Mouse (Mus musculus) spleen, adult 2 months (tissue): ENCODE results near the gene Tcf3.

Experiments used
- CTCF ChIP-seq: fragments of 200-500 bp; IDR thresholded peaks from 2 replicates; pipeline ENCODE4 v1.5.1; 2011; ENCODE audit warnings: mild to moderate bottlenecking, inconsistent platforms; ENCODE audit not compliant: insufficient read depth, insufficient read length, insufficient replicate concordance; ENCODE audit errors: extremely low read depth
- POLR2A ChIP-seq: fragments of 200-500 bp; IDR thresholded peaks from 2 replicates; pipeline ENCODE4 v1.6.1; 2011; ENCODE audit warnings: low read depth, low read length, inconsistent platforms

- TF ChIP-seq CTCF (no peak), POLR2A (no peak)
Observed at GRCm38 (mm10) chr10:80421208-80421607, 12.2 kb downstream of the Tcf3 start.
